ENCODE assay signal across 7 mouse cellular contexts in genomic region chr12:3834373-3835314, GRCm38 (mm10). TPM values are rescaled to one million over a fixed set of nuclear protein-coding genes. Genes with fewer than 3 reads are reported as not detected.
A peak's percentile ranks its signal among the peaks of the same experiment; 100 is the strongest.
DNase-seq lines count a peak whose midpoint lies in the region; ATAC-seq lines count a peak whose summit lies in the region.

No protein-coding gene starts in this region.

- DNase-seq in A20 (ENCODE audit: low read depth, low spot score): peak; percentile 84
- peak; percentile 87 for DNase-seq in CD4-positive helper T cell, adult 2 months (ENCODE audit: low read depth, low spot score)
- peak; percentile 59 for DNase-seq in embryo, embryonic 9.5 days (ENCODE audit: extremely low spot score)
- DNase-seq in heart, postnatal 4 days: peak; percentile 69
- peak; percentile 51 for DNase-seq in neural tube, embryonic 10.5 days (ENCODE audit: extremely low spot score, low spot score)
- no peak for DNase-seq in frontal cortex, adult 2 months (ENCODE audit: extremely low spot score in 1 of 2, low spot score in 1 of 2)

- H3K9me3 ChIP-seq in liver, embryonic 12.5 days (replicated peaks): no peaks in the 10 kb centered on the region

- peak overlapping the region; percentile 10; the same call in 1 of the 2 replicates for H3K4me3 ChIP-seq in liver, embryonic 12.5 days

- peak overlapping the region; percentile 73 for H3K27ac ChIP-seq in liver, embryonic 12.5 days

- no peaks in the 10 kb centered on the region for H3K27me3 ChIP-seq in liver, embryonic 12.5 days (replicated peaks)

- H3K36me3 ChIP-seq in liver, embryonic 12.5 days: peaks cover 43% of the 10 kb centered on the region

- peaks cover 42% of the 10 kb centered on the region for H3K4me1 ChIP-seq in liver, embryonic 12.5 days

- peak; percentile 51 for ATAC-seq in liver, embryonic 12.5 days

- peak overlapping the region; percentile 29; the same call in 1 of the 2 replicates for H3K9ac ChIP-seq in liver, embryonic 12.5 days

- peak overlapping the region; percentile 56 for H3K4me2 ChIP-seq in liver, embryonic 12.5 days

- 12% methylated on average over 21 of the region's 21 CpGs for WGBS in liver, embryonic 12.5 days (ENCODE audit: insufficient replicate concordance)

RNA-seq across cellular contexts. Expression of gene Dnmt3a, which starts 28.8 kb away (rescaled TPM):
- 100 to 1,000 TPM; 118 TPM for total RNA-seq in heart, postnatal 4 days (2021)
- 57.9 and 58.7 TPM in 2 replicates for polyA plus RNA-seq in liver, embryonic 12.5 days (2016; fragmentation: Nextera tagmentation; extraction: Ambion mirVana)
- 42.5 and 44.7 TPM in 2 replicates for polyA plus RNA-seq in frontal cortex, adult 2 months (2012; rRNA removed)

Comparison
In these comparisons a context has a peak if more than half of its experiments do, and no peak if none do; other contexts are left out.
1. DNase-seq: peak in A20 (single experiment), CD4-positive helper T cell, adult 2 months (single experiment), embryo, embryonic 9.5 days (single experiment), heart, postnatal 4 days (single experiment) and neural tube, embryonic 10.5 days (single experiment); none in frontal cortex, adult 2 months (0 of 2).